Comparison of ENCODE assay signal across 9 mouse cellular contexts in the genomic region with DNA sequence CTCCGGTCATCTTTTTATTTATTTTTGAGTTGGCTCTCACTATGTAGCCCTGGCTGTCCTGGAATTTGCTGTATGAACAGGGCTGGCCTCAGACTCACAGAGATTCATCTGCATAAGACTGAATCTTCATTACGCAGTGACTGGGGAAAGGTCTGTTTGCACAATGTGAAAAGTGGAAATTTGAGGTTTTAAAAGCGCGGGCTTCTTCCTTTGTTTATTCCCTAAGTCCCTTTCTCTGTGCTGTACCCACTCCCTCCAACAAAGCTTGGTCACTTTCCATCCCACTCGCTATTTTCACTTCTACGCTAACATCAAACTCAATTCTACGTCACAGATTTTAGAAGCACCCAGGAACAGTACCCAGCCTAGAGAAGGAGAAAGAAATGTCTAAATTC. TPM values are rescaled to one million over a fixed set of nuclear protein-coding genes. Genes with fewer than 3 reads are reported as not detected.
DNase-seq lines count a peak whose midpoint lies in the region; ATAC-seq and TF ChIP-seq lines count a peak whose summit lies in the region.
"Had no signal": no experiment of that assay in that cellular context is flagged by ENCODE, and none has a peak within 500 bp of the region (broad histone marks: within the 10 kb centered on the region; RNA-seq: fewer than 3 reads in every experiment).

No protein-coding gene starts in this region.

- H3K4me3 ChIP-seq in heart, embryonic 16.5 days (ENCODE audit: low read length): peak overlapping the region; percentile 63
- H3K4me3 ChIP-seq in bone marrow, adult 2 months (replicated peaks; ENCODE audit: control insufficient read depth, low read depth, low read length): peak overlapping the region; percentile 24
- peak overlapping the region; percentile 52 for H3K4me3 ChIP-seq in hindbrain, embryonic 12.5 days
- H3K4me3 ChIP-seq in midbrain, embryonic 11.5 days (ENCODE audit: low read depth, low read length): peak overlapping the region; percentile 37

- H3K4me2 ChIP-seq in heart, embryonic 16.5 days (ENCODE audit: low read depth, low read length): peak overlapping the region; percentile 84
- H3K4me2 ChIP-seq in hindbrain, embryonic 12.5 days (replicated peaks): peak overlapping the region; percentile 74
- peak overlapping the region; percentile 74 for H3K4me2 ChIP-seq in midbrain, embryonic 11.5 days

- H3K9me3 ChIP-seq in heart, embryonic 16.5 days (replicated peaks; ENCODE audit: control insufficient read depth, low read length): peaks cover 2% of the 10 kb centered on the region; the same call in 1 of the 2 replicates
- H3K9me3 ChIP-seq in hindbrain, embryonic 12.5 days (replicated peaks): peaks cover 16% of the 10 kb centered on the region
- H3K9me3 ChIP-seq in midbrain, embryonic 11.5 days (ENCODE audit: control insufficient read depth, low read length): no peaks in the 10 kb centered on the region; the same call in 1 of the 2 replicates

- H3K9ac ChIP-seq in heart, embryonic 16.5 days (ENCODE audit: low read length): peak overlapping the region; percentile 80
- H3K9ac ChIP-seq in hindbrain, embryonic 12.5 days: peak overlapping the region; percentile 76
- peak overlapping the region; percentile 82 for H3K9ac ChIP-seq in midbrain, embryonic 11.5 days (ENCODE audit: low read length)

- WGBS in heart, embryonic 16.5 days: 53% methylated on average over 7 of the region's 7 CpGs
- WGBS in bone marrow, adult 2 months: 53% methylated on average over 7 of the region's 7 CpGs
- 39% methylated on average over 7 of the region's 7 CpGs for WGBS in hindbrain, embryonic 12.5 days
- WGBS in midbrain, embryonic 11.5 days: 63% methylated on average over 7 of the region's 7 CpGs

- no peaks in the 10 kb centered on the region for H3K36me3 ChIP-seq in heart, embryonic 16.5 days (ENCODE audit: control insufficient read depth, insufficient read depth)
- no peaks in the 10 kb centered on the region for H3K36me3 ChIP-seq in hindbrain, embryonic 12.5 days
- no peaks in the 10 kb centered on the region for H3K36me3 ChIP-seq in midbrain, embryonic 11.5 days (ENCODE audit: control insufficient read depth, insufficient read depth, low read length)
- H3K36me3 ChIP-seq: G1E had no signal

- DNase-seq in heart, postnatal 14 days: no peak
- no peak for DNase-seq in midbrain, embryonic 11.5 days (ENCODE audit: low spot score, missing footprints)
- DNase-seq in cerebellum, adult 18-20 months: no peak
- DNase-seq in right cerebral cortex, adult 2 months (ENCODE audit: low spot score in 2 of 2): no peak
- no peak for DNase-seq in cerebellum, adult 9-11 months

- H3K27me3 ChIP-seq in heart, embryonic 16.5 days (ENCODE audit: control insufficient read depth, insufficient read depth, low read length): no peaks in the 10 kb centered on the region
- no peaks in the 10 kb centered on the region for H3K27me3 ChIP-seq in hindbrain, embryonic 12.5 days
- no peaks in the 10 kb centered on the region for H3K27me3 ChIP-seq in midbrain, embryonic 11.5 days (ENCODE audit: control insufficient read depth, insufficient read depth, low read length)

- ATAC-seq in heart, embryonic 16.5 days (replicated peaks; ENCODE audit: extremely low read depth, insufficient read depth, low FRiP score): no peak
- no peak for ATAC-seq in hindbrain, embryonic 12.5 days (ENCODE audit: low FRiP score)
- ATAC-seq in midbrain, embryonic 11.5 days (ENCODE audit: low FRiP score): no peak

- no peak for TF ChIP-seq POLR2A in bone marrow, adult 2 months (IDR thresholded peaks at IDR 0.05; ENCODE audit: borderline replicate concordance, control insufficient read depth, low read depth, low read length)

- intact Hi-C loops in heart, postnatal 14 days (cut with DNase I): no loop called here

- no peak for TF ChIP-seq CTCF in bone marrow, adult 2 months (IDR thresholded peaks at IDR 0.05; ENCODE audit: control insufficient read depth, insufficient read depth, low read length)

- H3K4me1 ChIP-seq in heart, embryonic 16.5 days (ENCODE audit: control insufficient read depth, insufficient read depth, low read length): peaks cover 19% of the 10 kb centered on the region
- no peaks in the 10 kb centered on the region for H3K4me1 ChIP-seq in bone marrow, adult 2 months (ENCODE audit: control insufficient read depth, insufficient read depth, low read length)
- peaks cover 21% of the 10 kb centered on the region for H3K4me1 ChIP-seq in hindbrain, embryonic 12.5 days
- H3K4me1 ChIP-seq in midbrain, embryonic 11.5 days (ENCODE audit: control insufficient read depth, insufficient read depth, low read length): peaks cover 7% of the 10 kb centered on the region

- H3K27ac ChIP-seq in heart, embryonic 16.5 days (ENCODE audit: low read length): peak overlapping the region; percentile 89
- peak overlapping the region; percentile 16 for H3K27ac ChIP-seq in bone marrow, adult 2 months (ENCODE audit: control insufficient read depth, insufficient read depth, low read depth, low read length, poor library complexity)
- H3K27ac ChIP-seq in hindbrain, embryonic 12.5 days: peak overlapping the region; percentile 96
- H3K27ac ChIP-seq in midbrain, embryonic 11.5 days (ENCODE audit: low read depth, low read length): peak overlapping the region; percentile 72; the same call in 1 of the 2 replicates

RNA-seq across cellular contexts. Expression of a gene that starts 0.6 kb away (rescaled TPM):
- 1.4 TPM in 1 of 2 replicates, not detected in the other for polyA plus RNA-seq in heart, embryonic 16.5 days (2015; fragmentation: Nextera tagmentation; extraction: Ambion mirVana)
- total RNA-seq in heart, postnatal 14 days (2021): 1 to 10 TPM; 3.3 to 6.1 TPM
- 8.4 TPM in 1 of 2 replicates, not detected in the other for polyA plus RNA-seq in bone marrow, adult 2 months (2011; ENCODE audit: insufficient read depth, insufficient read length, low replicate concordance, missing spikeins)
- polyA plus RNA-seq in hindbrain, embryonic 12.5 days (2016; fragmentation: Nextera tagmentation; extraction: Ambion mirVana): 0.49 and 3.3 TPM in 2 replicates
- 2.0 TPM in 1 of 2 replicates, not detected in the other for polyA plus RNA-seq in midbrain, embryonic 11.5 days (2014; fragmentation: Nextera tagmentation; extraction: Ambion mirVana)
- total RNA-seq: G1E had no signal
- polyA plus RNA-seq: G1E had no signal

Comparison
In these comparisons a context has a peak if more than half of its experiments do, and no peak if none do; other contexts are left out.
1. H3K27ac ChIP-seq: peak in every context shown above with its lines; median percentile 96 in hindbrain, embryonic 12.5 days; 89 in heart, embryonic 16.5 days; 72 in midbrain, embryonic 11.5 days; 16 in bone marrow, adult 2 months.